Mouse (Mus musculus) lung, postnatal 0 days (tissue): Measurements from ENCODE around the gene Cr2. TPM values are rescaled to one million over a fixed set of nuclear protein-coding genes. Genes with fewer than 3 reads are reported as not detected.

Source experiments
- ATAC-seq: fragments of 200-750 bp; cut with Nextera tagmentation; 2 replicates; pipeline ENCODE4 v1.8.0; 2017; ENCODE audit warnings: moderate library complexity
- DNase-seq: peaks from one replicate; pipeline ENCODE4 v3.0.0-alpha.2; 2016; ENCODE audit warnings: low spot score
- H3K27ac ChIP-seq: fragments of 300-500 bp; sonication (generic); 2 replicates; pipeline ENCODE4 v1.5.1; 2014; ENCODE audit warnings: antibody characterized with exemption, mild to moderate bottlenecking, low read length, mixed read lengths
- H3K27me3 ChIP-seq: fragments of 300-500 bp; sonication (generic); replicated peaks from 2 replicates; pipeline ENCODE4 v1.6.1; 2014; ENCODE audit warnings: low read length, mixed read lengths; ENCODE audit not compliant: insufficient read depth
- H3K36me3 ChIP-seq: fragments of 300-500 bp; sonication (generic); 2 replicates; pipeline ENCODE4 v1.6.1; 2014; ENCODE audit warnings: low read length, mixed read lengths; ENCODE audit not compliant: insufficient read depth
- H3K4me1 ChIP-seq: fragments of 300-500 bp; sonication (generic); 2 replicates; pipeline ENCODE4 v1.6.1; 2014; ENCODE audit warnings: antibody characterized with exemption, low read depth, low read length, mixed read lengths; ENCODE audit not compliant: insufficient read depth
- H3K4me2 ChIP-seq: fragments of 300-500 bp; sonication (generic); replicated peaks from 2 replicates; pipeline ENCODE4 v1.6.1; 2014; ENCODE audit warnings: low read depth, mild to moderate bottlenecking, low read length, moderate library complexity, mixed read lengths
- H3K4me3 ChIP-seq: fragments of 300-500 bp; sonication (generic); 2 replicates; pipeline ENCODE4 v1.5.1; 2014; ENCODE audit warnings: low read depth, low read length
- H3K9ac ChIP-seq: fragments of 300-500 bp; sonication (generic); replicated peaks from 2 replicates; pipeline ENCODE4 v1.6.1; 2014; ENCODE audit warnings: low read depth, mild to moderate bottlenecking
- H3K9me3 ChIP-seq: fragments of 300-500 bp; sonication (generic); 2 replicates; pipeline ENCODE4 v1.6.1; 2016; ENCODE audit warnings: low read length, mixed read lengths
- CTCF ChIP-seq: IDR thresholded peaks from 2 replicates; pipeline ENCODE4 v1.5.1; 2016; ENCODE audit warnings: antibody characterized with exemption, mild to moderate bottlenecking
- EP300 ChIP-seq: IDR thresholded peaks from 2 replicates; pipeline ENCODE4 v1.6.1; 2016; ENCODE audit warnings: antibody characterized with exemption, mild to moderate bottlenecking, control low read depth
- WGBS: fragments of 180-500 bp; shearing (Covaris S2); extraction: QIAGEN DNeasy Blood & Tissue Kit; methylation state at CpG from one replicate; pipeline ENCODE4 v1.1.7; 2014; 5-methylcytosine and 5-hydroxymethylcytosine counted together
- polyA plus RNA-seq: library from polyadenylated mRNA; unstranded; fragments of >200 nt; fragmentation: Nextera tagmentation; extraction: Ambion mirVana; gene quantifications from 2 replicates; pipeline ENCODE4 v1.2.1, GENCODE M21; 2015

Gene Cr2
- polyA plus RNA-seq, 1 experiment from 2014 or later = 0.30 TPM

DNA sequence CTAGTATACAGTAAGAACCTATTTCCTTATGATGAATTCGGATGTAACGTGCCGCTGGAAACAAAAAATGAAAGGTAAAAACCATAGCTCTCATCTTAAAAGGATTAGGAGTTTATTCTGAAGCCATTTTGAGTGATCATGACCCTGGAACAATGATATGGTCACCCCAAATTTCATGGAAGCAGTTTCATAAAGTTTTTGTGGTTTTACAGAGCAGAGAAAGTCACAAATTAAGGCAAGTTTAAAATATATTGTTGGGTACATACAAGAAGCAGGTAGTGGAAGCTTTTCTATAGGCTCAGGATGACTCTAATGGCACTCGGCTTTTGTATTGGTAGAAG, 44.9 kb downstream of the Cr2 start:
- DNase-seq = no peak
- no peaks in the 10 kb centered on the region for H3K9me3 ChIP-seq
- peak overlapping the region; percentile 98 for H3K27ac ChIP-seq
- ATAC-seq = no peak
- H3K4me2 ChIP-seq = peak overlapping the region; percentile 63
- peak overlapping the region; percentile 65 for H3K4me3 ChIP-seq
- peaks cover 10% of the 10 kb centered on the region; the same call in 1 of the 2 replicates for H3K4me1 ChIP-seq
- TF ChIP-seq CTCF (no peak), EP300 (no peak)
- no peaks in the 10 kb centered on the region for H3K36me3 ChIP-seq
- no peaks in the 10 kb centered on the region for H3K27me3 ChIP-seq
- 19% methylated on average over 4 of the region's 4 CpGs for WGBS
- H3K9ac ChIP-seq = peak overlapping the region; percentile 98

DNA sequence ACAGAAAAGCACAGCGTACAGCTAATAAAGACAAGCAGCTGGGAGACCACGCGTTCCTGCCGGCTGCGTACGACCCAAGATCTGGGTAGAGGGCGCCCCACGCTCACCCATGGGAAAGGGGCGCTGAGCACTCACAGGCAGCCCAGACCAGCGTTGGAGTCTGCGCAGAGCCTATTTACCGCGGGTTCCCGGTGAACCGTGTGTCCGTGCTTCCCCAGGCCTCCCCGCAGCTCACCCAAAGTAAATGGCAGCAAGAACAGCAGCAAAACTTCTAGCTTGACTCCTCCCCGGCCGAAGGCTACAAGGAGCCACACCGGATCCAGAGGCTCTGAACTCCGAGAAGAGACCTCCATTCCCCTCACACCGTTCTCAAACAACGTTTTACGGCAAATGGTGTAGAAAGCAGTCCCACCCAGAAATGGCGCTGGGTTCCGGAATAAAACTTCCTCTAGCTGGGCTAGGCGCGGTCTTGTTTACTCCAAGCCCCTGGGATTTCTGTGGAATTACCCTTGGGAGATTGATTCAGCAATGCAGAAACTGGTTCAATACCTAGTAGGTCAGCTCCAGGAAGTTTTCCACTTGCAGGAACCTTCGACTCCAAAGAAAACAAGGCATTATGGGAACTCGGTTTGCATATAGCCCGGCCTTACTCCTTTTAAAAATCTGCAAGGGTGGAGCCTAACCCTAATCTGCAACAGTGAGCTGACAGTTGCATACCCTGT, 45.4 kb downstream of the Cr2 start, which contains the start of gene Cr1l:
Gene Cr1l (minus strand): TSS at position 634 of the 722 bp plus-strand sequence.
- Histone ChIP-seq H3K4me1 (peaks cover 10% of the 10 kb centered on the region; the same call in 1 of the 2 replicates), H3K36me3 (no peaks in the 10 kb centered on the region), H3K4me2 (peak within 1 kb of the TSS; percentile 63), H3K9me3 (no peaks in the 10 kb centered on the region), H3K9ac (peak within 1 kb of the TSS; percentile 98), H3K27ac (peak within 1 kb of the TSS; percentile 98), H3K27me3 (no peaks in the 10 kb centered on the region), H3K4me3 (peak within 1 kb of the TSS; percentile 65)
- under 1% methylated on average over 31 of the region's 31 CpGs for WGBS
- DNase-seq (peak; percentile 94), ATAC-seq (peak; percentile 98)
- TF ChIP-seq CTCF (peak; percentile 85), EP300 (peak; percentile 10; the same call in 1 of the 2 replicates)

DNA sequence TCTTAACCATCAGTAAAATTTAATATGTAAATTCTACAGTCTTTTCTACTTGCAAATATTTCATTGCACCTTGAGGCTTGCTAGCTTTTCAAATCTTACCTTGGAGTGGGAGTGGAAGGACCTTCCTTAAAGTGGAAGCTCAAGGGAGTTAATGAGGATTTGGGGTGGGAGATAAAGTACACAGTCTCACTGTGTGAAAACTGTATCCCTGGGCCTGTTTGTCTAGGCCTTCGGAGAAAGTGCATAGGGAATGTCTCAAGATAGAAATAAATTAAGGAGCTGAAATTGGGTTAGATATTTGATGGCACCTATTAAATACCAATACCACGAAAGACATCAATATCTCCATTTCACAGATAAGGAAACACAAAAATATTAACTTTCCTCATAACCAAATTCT, 46.0 kb downstream of the Cr2 start:
- 12% methylated on average over 2 of the region's 2 CpGs for WGBS
- Histone ChIP-seq H3K4me2 (peak overlapping the region; percentile 63), H3K9ac (peak overlapping the region; percentile 98), H3K4me3 (peak overlapping the region; percentile 65), H3K4me1 (peaks cover 10% of the 10 kb centered on the region; the same call in 1 of the 2 replicates), H3K27ac (peak overlapping the region; percentile 98), H3K27me3 (no peaks in the 10 kb centered on the region), H3K36me3 (no peaks in the 10 kb centered on the region), H3K9me3 (no peaks in the 10 kb centered on the region)
- no peak for TF ChIP-seq CTCF
- no peak for TF ChIP-seq EP300
- ATAC-seq (no peak), DNase-seq (no peak)

DNA sequence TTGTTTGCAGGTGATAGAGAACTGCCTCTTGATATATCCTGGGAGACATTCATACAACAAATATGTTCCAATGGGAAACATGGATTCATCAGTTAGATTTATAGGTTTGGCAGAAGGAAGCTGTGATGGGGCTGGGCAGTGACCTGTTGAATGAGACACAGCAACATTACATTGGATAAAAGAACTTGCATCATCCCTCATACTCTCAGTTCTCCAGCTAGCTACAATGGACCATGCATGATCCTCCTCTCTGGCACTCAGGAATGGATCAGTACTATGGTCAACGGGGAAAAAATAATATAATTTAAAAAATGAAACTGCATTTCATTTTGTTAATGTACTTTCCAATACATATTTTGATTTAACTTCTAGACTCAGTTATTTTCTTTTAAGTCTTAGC, 46.6 kb downstream of the Cr2 start:
- Histone ChIP-seq H3K4me2 (no peak overlapping the region; the same call in 1 of the 2 replicates), H3K4me1 (peaks cover 10% of the 10 kb centered on the region; the same call in 1 of the 2 replicates), H3K27ac (no peak overlapping the region), H3K9me3 (no peaks in the 10 kb centered on the region), H3K9ac (no peak overlapping the region), H3K36me3 (no peaks in the 10 kb centered on the region), H3K27me3 (no peaks in the 10 kb centered on the region), H3K4me3 (no peak overlapping the region)
- 70% methylated on average over 1 of the region's 1 CpGs for WGBS
- ATAC-seq = no peak
- TF ChIP-seq EP300 = no peak
- no peak for DNase-seq

DNA sequence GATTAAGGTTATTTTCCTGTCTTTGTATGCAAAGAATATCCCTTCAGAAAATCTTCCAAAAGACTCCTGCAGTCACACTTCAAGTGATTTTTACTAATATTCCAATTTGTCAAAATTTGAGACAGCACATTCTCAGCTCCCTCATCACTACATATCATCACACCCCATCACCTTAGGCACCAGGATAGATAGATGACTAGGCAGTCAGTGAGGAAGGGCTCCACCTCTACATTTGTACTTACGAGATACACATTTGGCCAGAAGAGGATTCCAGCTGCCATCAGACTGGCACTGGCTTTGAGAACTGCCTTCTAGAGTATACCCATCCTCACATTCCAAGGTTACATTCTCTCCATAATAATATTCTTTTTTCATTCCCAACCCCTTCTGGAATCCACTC, 62.1 kb downstream of the Cr2 start:
- no peak overlapping the region for H3K4me3 ChIP-seq
- H3K9ac ChIP-seq = no peak overlapping the region
- H3K27ac ChIP-seq = no peak overlapping the region
- no peaks in the 10 kb centered on the region for H3K4me1 ChIP-seq
- H3K4me2 ChIP-seq = no peak overlapping the region
- peaks cover 19% of the 10 kb centered on the region; the same call in 1 of the 2 replicates for H3K36me3 ChIP-seq
- no peaks in the 10 kb centered on the region for H3K27me3 ChIP-seq
- 95% methylated on average over 1 of the region's 1 CpGs for WGBS
- TF ChIP-seq EP300 = no peak
- TF ChIP-seq CTCF = no peak
- ATAC-seq = no peak
- DNase-seq = no peak
- H3K9me3 ChIP-seq = no peaks in the 10 kb centered on the region

DNA sequence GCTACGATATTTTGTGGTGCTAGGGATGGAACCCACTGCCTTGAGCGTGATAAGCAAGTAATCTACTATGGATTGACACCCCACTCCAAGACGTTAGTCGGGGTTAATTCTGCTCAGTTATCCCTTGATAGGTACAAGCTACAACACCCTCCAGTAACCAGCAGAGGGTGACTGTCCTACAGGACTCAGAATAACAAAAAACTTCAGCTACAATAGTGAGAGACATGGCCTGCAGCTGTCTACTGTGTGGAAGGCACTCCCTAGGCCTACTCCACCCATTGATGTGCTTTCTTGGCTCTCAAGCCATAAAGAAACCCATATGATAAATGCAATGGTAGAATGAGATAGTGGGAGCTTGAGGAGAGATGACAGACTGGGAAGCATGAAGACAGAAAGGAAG, 62.9 kb downstream of the Cr2 start:
- no peak overlapping the region for H3K4me3 ChIP-seq
- no peaks in the 10 kb centered on the region for H3K9me3 ChIP-seq
- no peak overlapping the region for H3K4me2 ChIP-seq
- peaks cover 19% of the 10 kb centered on the region; the same call in 1 of the 2 replicates for H3K36me3 ChIP-seq
- no peak overlapping the region for H3K9ac ChIP-seq
- H3K27ac ChIP-seq = no peak overlapping the region
- DNase-seq (no peak), ATAC-seq (no peak)
- 91% methylated on average over 4 of the region's 4 CpGs for WGBS
- no peaks in the 10 kb centered on the region for H3K4me1 ChIP-seq
- no peak for TF ChIP-seq EP300
- TF ChIP-seq CTCF = no peak; the same call in 1 of the 2 replicates
- H3K27me3 ChIP-seq = no peaks in the 10 kb centered on the region
